Mouse (Mus musculus) thymus, postnatal 10 days (tissue): ENCODE results near the gene Iqgap1.
A peak's percentile ranks its signal among the peaks of the same experiment; 100 is the strongest.

Experiments
- DNase-seq, 2 experiments: peaks; one replicate each; pipeline ENCODE4 v3.0.0; 2021; ENCODE audit warnings: low spot score in 2 of 2

Gene Iqgap1

GRCm38 (mm10) chr7:80667190-80667589 is 158.6 kb downstream of the Iqgap1 start:
- DNase-seq, result peak; percentile 40 to 48

- no peak for DNase-seq
These were observed 159.4 kb downstream of the Iqgap1 start for GRCm38 (mm10) chr7:80666198-80666915.
